Mouse (Mus musculus) cortical plate, adult 2 months (tissue): ENCODE measurements at regions not wholly inside any gene's neighbourhood (a gene's known extent, or its start where the extent isn't known, plus 50 kb on each side); places are given as distances from the start of the nearest gene placed in this dataset.

Experiments used
- CTCF ChIP-seq: fragments of 200-500 bp; IDR thresholded peaks from 2 replicates; pipeline ENCODE4 v1.5.1; 2011; ENCODE audit warnings: mild to moderate bottlenecking, control low read depth, low read length; ENCODE audit not compliant: insufficient read depth; ENCODE audit errors: extremely low read depth
- POLR2A ChIP-seq: fragments of 200-500 bp; IDR thresholded peaks from 2 replicates; pipeline ENCODE4 v1.6.1; 2011; ENCODE audit warnings: mild to moderate bottlenecking, low read length, control low read depth; ENCODE audit not compliant: insufficient read depth; ENCODE audit errors: extremely low read depth

GRCm38 (mm10) chr19:26340155-26340554 is 264.7 kb upstream of the Smarca2 start:
- TF ChIP-seq POLR2A, result no peak
- TF ChIP-seq CTCF, result no peak
